7 mouse cellular contexts compared by ENCODE assay signal in genomic region chr9:107563029-107563581, GRCm38 (mm10). TPM values are rescaled to one million over a fixed set of nuclear protein-coding genes. Genes with fewer than 3 reads are reported as not detected.
DNase-seq lines count a peak whose midpoint lies in the region; ATAC-seq lines count a peak whose summit lies in the region.

TSS of gene Tusc2 (plus strand) at chr9:107563255.

- no peaks in the 10 kb centered on the region for H3K27me3 ChIP-seq in intestine, embryonic 16.5 days (replicated peaks; ENCODE audit: control insufficient read depth, insufficient read depth, low read length)
- H3K27me3 ChIP-seq in midbrain, embryonic 11.5 days (ENCODE audit: control insufficient read depth, insufficient read depth, low read length): no peaks in the 10 kb centered on the region

- peak; percentile 95 for DNase-seq in adrenal gland, adult 8-10 months
- DNase-seq in embryo, embryonic 11.5 days (ENCODE audit: low read depth, low spot score): peak; percentile 88
- peak; percentile 85 to 93 for DNase-seq in gastrocnemius, postnatal 36 days
- DNase-seq in left cerebral cortex, postnatal 36 days (ENCODE audit: low spot score in 2 of 2): peak; percentile 95 to 96
- peak; percentile 97 for DNase-seq in midbrain, embryonic 11.5 days (ENCODE audit: low spot score, missing footprints)
- DNase-seq in spleen, adult 12 weeks (ENCODE audit: low spot score): peak; percentile 80

- H3K4me2 ChIP-seq in intestine, embryonic 16.5 days (ENCODE audit: low read depth, low read length): peak within 1 kb of the TSS; percentile 74
- peak within 1 kb of the TSS; percentile 90 for H3K4me2 ChIP-seq in midbrain, embryonic 11.5 days

- H3K27ac ChIP-seq in intestine, embryonic 16.5 days (ENCODE audit: low read length): peak within 1 kb of the TSS; percentile 59
- no peak within 1 kb of the TSS for H3K27ac ChIP-seq in midbrain, embryonic 11.5 days (ENCODE audit: low read depth, low read length)

- 0% methylated on average over 46 of the region's 46 CpGs for WGBS in intestine, embryonic 16.5 days
- under 1% methylated on average over 45 of the region's 46 CpGs for WGBS in midbrain, embryonic 11.5 days

- ATAC-seq in intestine, embryonic 16.5 days: peak; percentile 95
- ATAC-seq in midbrain, embryonic 11.5 days (ENCODE audit: low FRiP score): peak; percentile 95

- peaks cover 30% of the 10 kb centered on the region for H3K4me1 ChIP-seq in intestine, embryonic 16.5 days (ENCODE audit: control insufficient read depth, insufficient read depth, low read length)
- H3K4me1 ChIP-seq in midbrain, embryonic 11.5 days (ENCODE audit: control insufficient read depth, insufficient read depth, low read length): peaks cover 25% of the 10 kb centered on the region

- H3K9ac ChIP-seq in intestine, embryonic 16.5 days (ENCODE audit: low read depth, low read length): peak within 1 kb of the TSS; percentile 87
- peak within 1 kb of the TSS; percentile 87 for H3K9ac ChIP-seq in midbrain, embryonic 11.5 days (ENCODE audit: low read length)

- H3K36me3 ChIP-seq in intestine, embryonic 16.5 days (ENCODE audit: control insufficient read depth, insufficient read depth, low read length): peaks cover 18% of the 10 kb centered on the region
- H3K36me3 ChIP-seq in midbrain, embryonic 11.5 days (ENCODE audit: control insufficient read depth, insufficient read depth, low read length): peaks cover 12% of the 10 kb centered on the region

- intact Hi-C loops in gastrocnemius, postnatal 36 days (cut with DNase I): no loop called here
- intact Hi-C loops in left cerebral cortex, postnatal 36 days (cut with DNase I): no loop called here

- H3K9me3 ChIP-seq in intestine, embryonic 16.5 days (ENCODE audit: control insufficient read depth, low read length): no peaks in the 10 kb centered on the region
- no peaks in the 10 kb centered on the region for H3K9me3 ChIP-seq in midbrain, embryonic 11.5 days (ENCODE audit: control insufficient read depth, low read length)

- peak within 1 kb of the TSS; percentile 93 for H3K4me3 ChIP-seq in intestine, embryonic 16.5 days (ENCODE audit: low read length)
- peak within 1 kb of the TSS; percentile 94 for H3K4me3 ChIP-seq in midbrain, embryonic 11.5 days (ENCODE audit: low read depth, low read length)

RNA-seq across cellular contexts. Expression of gene Tusc2, which starts in this region (rescaled TPM):
- total RNA-seq in adrenal gland, adult 8-10 months (2022): 10 to 100 TPM; 55.1 to 64.1 (median 61.8) TPM
- total RNA-seq in gastrocnemius, postnatal 36 days (2021): 10 to 100 TPM; 28.7 to 35.1 TPM
- polyA plus RNA-seq in intestine, embryonic 16.5 days (2015; fragmentation: Nextera tagmentation; extraction: Ambion mirVana): 49.6 and 50.6 TPM in 2 replicates
- total RNA-seq in left cerebral cortex, postnatal 36 days (2021): 100 to 1,000 TPM in 1 of 2 experiments, 10 to 100 TPM in 1; 91.3 to 106 TPM
- 94.5 and 94.6 TPM in 2 replicates for polyA plus RNA-seq in midbrain, embryonic 11.5 days (2014; fragmentation: Nextera tagmentation; extraction: Ambion mirVana)
